Mouse (Mus musculus): ENCODE measurements around the gene Nfkb1. TPM values are rescaled to one million over a fixed set of nuclear protein-coding genes. Genes with fewer than 3 reads are reported as not detected.

Nfkb1 gene
- polyA plus RNA-seq, 2 experiments, result 26.9 to 55.4 TPM

GRCm38 (mm10) chr3:135676364-135676763 is 15.0 kb downstream of the Nfkb1 start:
- Histone ChIP-seq H3K9me3 (ENCODE audit: control insufficient read depth, low read length) (no peaks in the 10 kb centered on the region), H3K27ac (replicated peaks; ENCODE audit: low read depth, low read length) (no peak overlapping the region), H3K4me1 (ENCODE audit: control insufficient read depth, insufficient read depth, low read length) (peaks cover 7% of the 10 kb centered on the region), H3K4me2 (replicated peaks; ENCODE audit: low read depth, low read length, severe bottlenecking) (no peak overlapping the region), H3K9ac (ENCODE audit: low read depth, low read length, severe bottlenecking) (no peak overlapping the region), H3K36me3 (ENCODE audit: control insufficient read depth, insufficient read depth, low read length) (no peaks in the 10 kb centered on the region), H3K4me3 (replicated peaks; ENCODE audit: low read length) (no peak overlapping the region), H3K27me3 (ENCODE audit: control insufficient read depth, insufficient read depth, low read length) (no peaks in the 10 kb centered on the region)
- no peak for TF ChIP-seq POLR2A (IDR thresholded peaks at IDR 0.05; ENCODE audit: borderline replicate concordance, extremely low read depth, insufficient read depth, insufficient read length)
- no peak for ATAC-seq (ENCODE audit: low FRiP score, low read depth)
- no peak for DNase-seq (ENCODE audit: low spot score)
- 79% methylated on average over 2 of the region's 2 CpGs for WGBS

- H3K9me3 ChIP-seq (ENCODE audit: control insufficient read depth, low read length), result no peaks in the 10 kb centered on the region
- H3K4me1 ChIP-seq (ENCODE audit: control insufficient read depth, insufficient read depth, low read length), result peaks cover 7% of the 10 kb centered on the region
- H3K36me3 ChIP-seq (ENCODE audit: control insufficient read depth, insufficient read depth, low read length), result no peaks in the 10 kb centered on the region
- no peak overlapping the region for H3K4me2 ChIP-seq (replicated peaks; ENCODE audit: low read depth, low read length, severe bottlenecking)
- no peaks in the 10 kb centered on the region for H3K27me3 ChIP-seq (ENCODE audit: control insufficient read depth, insufficient read depth, low read length)
- DNase-seq (ENCODE audit: low spot score) (no peak), ATAC-seq (ENCODE audit: low FRiP score, low read depth) (no peak)
- 54% methylated on average over 5 of the region's 5 CpGs for WGBS
- no peak overlapping the region for H3K27ac ChIP-seq (replicated peaks; ENCODE audit: low read depth, low read length)
- H3K9ac ChIP-seq (ENCODE audit: low read depth, low read length, severe bottlenecking), result no peak overlapping the region
- TF ChIP-seq POLR2A (IDR thresholded peaks at IDR 0.05; ENCODE audit: borderline replicate concordance, extremely low read depth, insufficient read depth, insufficient read length), result no peak
- no peak overlapping the region for H3K4me3 ChIP-seq (replicated peaks; ENCODE audit: low read length)
Measured at GRCm38 (mm10) chr3:135675480-135675879, 15.9 kb downstream of the Nfkb1 start.

GRCm38 (mm10) chr3:135674716-135675392 is 16.5 kb downstream of the Nfkb1 start:
- 56% methylated on average over 13 of the region's 13 CpGs for WGBS
- H3K36me3 ChIP-seq (ENCODE audit: control insufficient read depth, insufficient read depth, low read length), result no peaks in the 10 kb centered on the region
- no peak overlapping the region for H3K9ac ChIP-seq (ENCODE audit: low read depth, low read length, severe bottlenecking)
- ATAC-seq (ENCODE audit: low FRiP score, low read depth) (no peak), DNase-seq (ENCODE audit: low spot score) (no peak)
- no peak for TF ChIP-seq POLR2A (IDR thresholded peaks at IDR 0.05; ENCODE audit: borderline replicate concordance, extremely low read depth, insufficient read depth, insufficient read length)
- H3K27ac ChIP-seq (replicated peaks; ENCODE audit: low read depth, low read length), result no peak overlapping the region
- H3K4me3 ChIP-seq (replicated peaks; ENCODE audit: low read length), result no peak overlapping the region
- no peaks in the 10 kb centered on the region for H3K27me3 ChIP-seq (ENCODE audit: control insufficient read depth, insufficient read depth, low read length)
- peaks cover 7% of the 10 kb centered on the region for H3K4me1 ChIP-seq (ENCODE audit: control insufficient read depth, insufficient read depth, low read length)
- no peak overlapping the region for H3K4me2 ChIP-seq (replicated peaks; ENCODE audit: low read depth, low read length, severe bottlenecking)
- no peaks in the 10 kb centered on the region for H3K9me3 ChIP-seq (ENCODE audit: control insufficient read depth, low read length)

GRCm38 (mm10) chr3:135673695-135674094 is 17.7 kb downstream of the Nfkb1 start:
- no peaks in the 10 kb centered on the region for H3K9me3 ChIP-seq (ENCODE audit: control insufficient read depth, low read length)
- H3K27me3 ChIP-seq (ENCODE audit: control insufficient read depth, insufficient read depth, low read length), result no peaks in the 10 kb centered on the region
- H3K36me3 ChIP-seq (ENCODE audit: control insufficient read depth, insufficient read depth, low read length), result no peaks in the 10 kb centered on the region
- no peak overlapping the region for H3K9ac ChIP-seq (ENCODE audit: low read depth, low read length, severe bottlenecking)
- ATAC-seq (ENCODE audit: low FRiP score, low read depth), result no peak
- H3K4me3 ChIP-seq (replicated peaks; ENCODE audit: low read length), result no peak overlapping the region
- no peak overlapping the region for H3K27ac ChIP-seq (replicated peaks; ENCODE audit: low read depth, low read length)
- WGBS, result 47% methylated on average over 7 of the region's 7 CpGs
- H3K4me2 ChIP-seq (replicated peaks; ENCODE audit: low read depth, low read length, severe bottlenecking), result no peak overlapping the region
- no peak for TF ChIP-seq POLR2A (IDR thresholded peaks at IDR 0.05; ENCODE audit: borderline replicate concordance, extremely low read depth, insufficient read depth, insufficient read length)
- DNase-seq (ENCODE audit: low spot score), result peak; percentile 40
- H3K4me1 ChIP-seq (ENCODE audit: control insufficient read depth, insufficient read depth, low read length), result peaks cover 7% of the 10 kb centered on the region

GRCm38 (mm10) chr3:135673041-135673440 is 18.3 kb downstream of the Nfkb1 start:
- ATAC-seq (ENCODE audit: low FRiP score, low read depth) (no peak), DNase-seq (ENCODE audit: low spot score) (no peak)
- no peak overlapping the region for H3K27ac ChIP-seq (replicated peaks; ENCODE audit: low read depth, low read length)
- peaks cover 7% of the 10 kb centered on the region for H3K4me1 ChIP-seq (ENCODE audit: control insufficient read depth, insufficient read depth, low read length)
- WGBS, result 87% methylated on average over 4 of the region's 4 CpGs
- H3K4me2 ChIP-seq (replicated peaks; ENCODE audit: low read depth, low read length, severe bottlenecking), result no peak overlapping the region
- H3K36me3 ChIP-seq (ENCODE audit: control insufficient read depth, insufficient read depth, low read length), result no peaks in the 10 kb centered on the region
- H3K4me3 ChIP-seq (replicated peaks; ENCODE audit: low read length), result no peak overlapping the region
- H3K9ac ChIP-seq (ENCODE audit: low read depth, low read length, severe bottlenecking), result no peak overlapping the region
- H3K27me3 ChIP-seq (ENCODE audit: control insufficient read depth, insufficient read depth, low read length), result no peaks in the 10 kb centered on the region
- TF ChIP-seq POLR2A (IDR thresholded peaks at IDR 0.05; ENCODE audit: borderline replicate concordance, extremely low read depth, insufficient read depth, insufficient read length), result no peak
- H3K9me3 ChIP-seq (ENCODE audit: control insufficient read depth, low read length), result no peaks in the 10 kb centered on the region
